Mouse (Mus musculus): ENCODE data around the gene Rasd1. TPM values are rescaled to one million over a fixed set of nuclear protein-coding genes. Genes with fewer than 3 reads are reported as not detected.

Rasd1 gene
- polyA plus RNA-seq, 1 experiment, result 7.2 TPM

DNA sequence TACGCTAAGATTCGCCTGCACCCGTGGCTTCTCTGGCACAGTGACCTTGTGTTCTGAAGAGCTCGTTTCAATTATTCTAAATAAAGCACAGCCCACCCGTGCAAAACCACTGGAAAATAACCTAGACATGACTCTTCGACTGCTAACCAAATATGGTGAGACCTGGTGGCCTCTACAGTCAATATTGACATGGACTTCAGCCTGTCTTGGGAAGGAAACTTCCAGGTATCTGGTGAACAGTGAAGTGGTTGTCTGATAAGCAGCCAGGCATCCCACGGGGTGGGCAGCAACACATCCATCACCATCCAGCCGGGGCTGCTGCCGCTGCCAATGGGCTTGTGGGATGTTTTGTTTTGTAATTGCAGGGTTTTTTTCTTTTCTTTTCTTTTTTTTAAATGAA, 29.6 kb upstream of the Rasd1 start:
- Histone ChIP-seq H3K27ac (ENCODE audit: insufficient read depth, low read depth, low read length) (no peak overlapping the region), H3K27me3 (replicated peaks; ENCODE audit: control insufficient read depth, insufficient read depth, low read length) (no peaks in the 10 kb centered on the region), H3K4me3 (ENCODE audit: insufficient read depth, low read depth, low read length) (no peak overlapping the region), H3K36me3 (ENCODE audit: control insufficient read depth, insufficient read depth, low read length) (no peaks in the 10 kb centered on the region), H3K4me1 (ENCODE audit: control insufficient read depth, insufficient read depth, low read length) (no peaks in the 10 kb centered on the region)
- 48% methylated on average over 9 of the region's 9 CpGs for WGBS
- no peak for DNase-seq
- TF ChIP-seq POLR2A (IDR thresholded peaks at IDR 0.05; ENCODE audit: low read depth, low read length), result no peak
- TF ChIP-seq CTCF (conservative IDR thresholded peaks at IDR 0.05; ENCODE audit: insufficient read depth, insufficient read length, low read depth, low read length), result no peak

DNA sequence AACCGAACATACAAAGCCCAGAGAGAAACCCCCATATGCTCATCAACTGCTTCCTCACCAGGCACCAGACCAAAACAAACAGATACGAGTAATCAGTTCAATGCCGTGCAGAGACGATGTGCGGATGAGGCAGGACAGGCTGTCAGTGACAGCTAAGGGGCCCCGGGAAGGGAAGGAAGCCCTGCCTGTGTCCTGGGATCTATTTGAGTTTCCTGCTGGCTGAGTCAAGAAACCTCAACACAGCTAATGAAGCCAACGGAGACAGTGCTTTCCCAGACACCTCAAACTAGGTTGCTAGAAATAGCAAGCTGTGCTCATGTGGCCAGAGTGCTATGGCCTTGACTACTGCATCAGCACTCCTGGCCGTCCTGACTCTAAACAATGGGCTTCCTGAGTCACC, 26.6 kb upstream of the Rasd1 start:
- no peak for TF ChIP-seq CTCF (conservative IDR thresholded peaks at IDR 0.05; ENCODE audit: insufficient read depth, insufficient read length, low read depth, low read length)
- no peaks in the 10 kb centered on the region for H3K27me3 ChIP-seq (replicated peaks; ENCODE audit: control insufficient read depth, insufficient read depth, low read length)
- no peak overlapping the region for H3K4me3 ChIP-seq (ENCODE audit: insufficient read depth, low read depth, low read length)
- no peak overlapping the region for H3K27ac ChIP-seq (ENCODE audit: insufficient read depth, low read depth, low read length)
- peak; percentile 24 for DNase-seq
- no peaks in the 10 kb centered on the region for H3K4me1 ChIP-seq (ENCODE audit: control insufficient read depth, insufficient read depth, low read length)
- WGBS, result 64% methylated on average over 8 of the region's 8 CpGs
- no peaks in the 10 kb centered on the region for H3K36me3 ChIP-seq (ENCODE audit: control insufficient read depth, insufficient read depth, low read length)

DNA sequence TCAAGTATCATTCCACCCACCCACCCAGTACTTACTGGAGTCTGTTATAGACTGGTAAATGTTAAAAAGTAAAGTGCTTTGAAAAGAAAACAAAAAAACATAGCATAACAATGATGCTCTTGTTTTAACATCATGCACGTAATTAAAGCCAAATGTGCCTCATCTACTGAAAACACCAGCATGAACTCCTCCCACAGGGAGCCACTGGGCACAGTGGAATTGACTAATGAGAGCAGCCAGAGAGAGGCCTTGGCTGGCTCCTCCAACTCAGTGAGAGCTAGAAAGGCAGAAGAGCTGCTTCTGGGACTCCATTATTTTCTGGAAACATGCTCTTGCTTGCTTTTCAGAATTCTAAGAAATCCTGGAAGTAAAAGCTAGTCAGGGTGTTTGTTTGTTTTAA, 24.7 kb upstream of the Rasd1 start:
- no peaks in the 10 kb centered on the region for H3K4me1 ChIP-seq (ENCODE audit: control insufficient read depth, insufficient read depth, low read length)
- H3K27ac ChIP-seq (ENCODE audit: insufficient read depth, low read depth, low read length), result no peak overlapping the region
- no peak overlapping the region for H3K4me3 ChIP-seq (ENCODE audit: insufficient read depth, low read depth, low read length)
- H3K36me3 ChIP-seq (ENCODE audit: control insufficient read depth, insufficient read depth, low read length), result no peaks in the 10 kb centered on the region
- TF ChIP-seq POLR2A (IDR thresholded peaks at IDR 0.05; ENCODE audit: low read depth, low read length), result no peak
- TF ChIP-seq CTCF (conservative IDR thresholded peaks at IDR 0.05; ENCODE audit: insufficient read depth, insufficient read length, low read depth, low read length), result no peak
- no peaks in the 10 kb centered on the region for H3K27me3 ChIP-seq (replicated peaks; ENCODE audit: control insufficient read depth, insufficient read depth, low read length)
- WGBS, result 82% methylated on average over 1 of the region's 1 CpGs
- DNase-seq, result no peak

DNA sequence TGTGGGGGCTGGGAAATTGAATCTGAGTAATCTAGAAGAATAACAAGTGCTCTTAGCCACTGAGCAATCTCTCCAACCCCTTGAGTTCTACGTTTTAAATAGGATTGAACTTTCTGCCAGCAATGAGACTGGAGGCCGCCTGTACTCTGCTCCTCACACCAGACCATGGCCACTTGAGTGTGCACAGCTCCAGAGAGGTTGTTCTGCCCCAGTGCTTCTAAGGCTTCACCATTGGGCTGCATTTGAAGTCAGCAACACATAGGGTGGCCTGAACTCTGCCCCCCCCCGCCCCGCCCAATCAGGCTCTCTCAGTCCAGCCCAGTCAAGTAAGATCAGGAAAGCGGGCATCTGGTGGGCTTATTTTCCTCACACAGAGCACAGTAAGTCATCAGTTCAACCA, 13.1 kb upstream of the Rasd1 start:
- 57% methylated on average over 5 of the region's 5 CpGs for WGBS
- H3K27ac ChIP-seq (ENCODE audit: insufficient read depth, low read depth, low read length), result no peak overlapping the region
- H3K36me3 ChIP-seq (ENCODE audit: control insufficient read depth, insufficient read depth, low read length), result no peaks in the 10 kb centered on the region
- TF ChIP-seq CTCF (conservative IDR thresholded peaks at IDR 0.05; ENCODE audit: insufficient read depth, insufficient read length, low read depth, low read length) (no peak), POLR2A (IDR thresholded peaks at IDR 0.05; ENCODE audit: low read depth, low read length) (no peak)
- no peak overlapping the region for H3K4me3 ChIP-seq (ENCODE audit: insufficient read depth, low read depth, low read length)
- DNase-seq, result peak; percentile 72
- no peaks in the 10 kb centered on the region for H3K4me1 ChIP-seq (ENCODE audit: control insufficient read depth, insufficient read depth, low read length)
- no peaks in the 10 kb centered on the region for H3K27me3 ChIP-seq (replicated peaks; ENCODE audit: control insufficient read depth, insufficient read depth, low read length)

GRCm38 (mm10) chr11:59975241-59975640, 10.5 kb upstream of the Rasd1 start:
- Histone ChIP-seq H3K27ac (ENCODE audit: insufficient read depth, low read depth, low read length) (no peak overlapping the region), H3K36me3 (ENCODE audit: control insufficient read depth, insufficient read depth, low read length) (no peaks in the 10 kb centered on the region), H3K4me1 (ENCODE audit: control insufficient read depth, insufficient read depth, low read length) (no peaks in the 10 kb centered on the region), H3K4me3 (ENCODE audit: insufficient read depth, low read depth, low read length) (no peak overlapping the region), H3K27me3 (replicated peaks; ENCODE audit: control insufficient read depth, insufficient read depth, low read length) (no peaks in the 10 kb centered on the region)
- no peak for DNase-seq
- TF ChIP-seq POLR2A (IDR thresholded peaks at IDR 0.05; ENCODE audit: low read depth, low read length) (no peak), CTCF (conservative IDR thresholded peaks at IDR 0.05; ENCODE audit: insufficient read depth, insufficient read length, low read depth, low read length) (no peak)
- 60% methylated on average over 10 of the region's 10 CpGs for WGBS

GRCm38 (mm10) chr11:59973389-59973788, 8.6 kb upstream of the Rasd1 start:
- Histone ChIP-seq H3K4me1 (ENCODE audit: control insufficient read depth, insufficient read depth, low read length) (no peaks in the 10 kb centered on the region), H3K27me3 (replicated peaks; ENCODE audit: control insufficient read depth, insufficient read depth, low read length) (no peaks in the 10 kb centered on the region), H3K36me3 (ENCODE audit: control insufficient read depth, insufficient read depth, low read length) (no peaks in the 10 kb centered on the region), H3K4me3 (ENCODE audit: insufficient read depth, low read depth, low read length) (no peak overlapping the region), H3K27ac (ENCODE audit: insufficient read depth, low read depth, low read length) (no peak overlapping the region)
- WGBS, result 79% methylated on average over 5 of the region's 5 CpGs
- DNase-seq, result no peak
- TF ChIP-seq POLR2A (IDR thresholded peaks at IDR 0.05; ENCODE audit: low read depth, low read length) (no peak), CTCF (conservative IDR thresholded peaks at IDR 0.05; ENCODE audit: insufficient read depth, insufficient read length, low read depth, low read length) (no peak)

- DNase-seq, result no peak
- H3K36me3 ChIP-seq (ENCODE audit: control insufficient read depth, insufficient read depth, low read length), result no peaks in the 10 kb centered on the region
- no peak overlapping the region for H3K4me3 ChIP-seq (ENCODE audit: insufficient read depth, low read depth, low read length)
- no peaks in the 10 kb centered on the region for H3K27me3 ChIP-seq (replicated peaks; ENCODE audit: control insufficient read depth, insufficient read depth, low read length)
- H3K27ac ChIP-seq (ENCODE audit: insufficient read depth, low read depth, low read length), result no peak overlapping the region
- TF ChIP-seq CTCF (conservative IDR thresholded peaks at IDR 0.05; ENCODE audit: insufficient read depth, insufficient read length, low read depth, low read length), result no peak
- TF ChIP-seq POLR2A (IDR thresholded peaks at IDR 0.05; ENCODE audit: low read depth, low read length), result no peak
- WGBS, result 62% methylated on average over 2 of the region's 2 CpGs
- no peaks in the 10 kb centered on the region for H3K4me1 ChIP-seq (ENCODE audit: control insufficient read depth, insufficient read depth, low read length)
Observed at GRCm38 (mm10) chr11:59971691-59972090, 6.9 kb upstream of the Rasd1 start.

DNA sequence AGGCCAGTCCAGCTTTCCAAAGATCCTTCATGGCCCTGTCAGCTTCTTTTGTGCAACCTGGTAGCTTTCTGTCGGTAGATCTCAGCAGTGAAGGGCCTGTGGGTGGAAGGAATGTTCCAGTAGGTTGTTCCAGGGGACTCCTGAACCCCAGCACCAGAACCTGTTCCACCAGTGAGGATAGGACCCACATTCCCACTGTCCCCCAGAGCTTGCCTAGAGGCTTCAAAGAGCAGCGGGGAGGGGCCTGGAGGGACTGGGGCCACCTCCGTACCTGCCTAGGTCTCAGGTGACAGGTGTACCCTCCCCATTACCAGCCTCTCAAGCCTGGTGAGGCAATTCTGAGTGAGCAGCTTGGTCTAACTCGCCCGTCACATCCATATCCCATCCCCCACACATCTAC, 6.0 kb upstream of the Rasd1 start:
- DNase-seq, result no peak
- 82% methylated on average over 5 of the region's 5 CpGs for WGBS
- Histone ChIP-seq H3K27ac (ENCODE audit: insufficient read depth, low read depth, low read length) (no peak overlapping the region), H3K27me3 (replicated peaks; ENCODE audit: control insufficient read depth, insufficient read depth, low read length) (no peaks in the 10 kb centered on the region), H3K4me3 (ENCODE audit: insufficient read depth, low read depth, low read length) (no peak overlapping the region), H3K36me3 (ENCODE audit: control insufficient read depth, insufficient read depth, low read length) (no peaks in the 10 kb centered on the region), H3K4me1 (ENCODE audit: control insufficient read depth, insufficient read depth, low read length) (no peaks in the 10 kb centered on the region)
- TF ChIP-seq POLR2A (IDR thresholded peaks at IDR 0.05; ENCODE audit: low read depth, low read length), result no peak
- no peak for TF ChIP-seq CTCF (conservative IDR thresholded peaks at IDR 0.05; ENCODE audit: insufficient read depth, insufficient read length, low read depth, low read length)
